Mouse (Mus musculus) neutrophil, adult 5-6 weeks (primary cell): Measurements from ENCODE around the gene Taar4. TPM values are rescaled to one million over a fixed set of nuclear protein-coding genes. Genes with fewer than 3 reads are reported as not detected.

Experiments used
- ATAC-seq: fragments of 151-379, 151-347 bp; 2 replicates; pipeline ENCODE4 v1.8.0; 2017; ENCODE audit warnings: mild to moderate bottlenecking, moderate TSS enrichment; ENCODE audit not compliant: insufficient number of reproducible peaks, poor library complexity, low FRiP score, severe bottlenecking; ENCODE audit errors: extremely low read depth
- total RNA-seq: library from RNA; stranded (forward); fragments of 200-1000 nt; gene quantifications from 2 replicates; pipeline ENCODE4 v1.2.3, GENCODE M21; 2017

Taar4 gene
- total RNA-seq, 1 experiment from 2014 or later, result not detected

- no peak for ATAC-seq
These were observed 33.1 kb downstream of the Taar4 start, which contains the start of gene Taar7a for GRCm38 (mm10) chr10:23993381-23993780. Gene Taar7a (minus strand): TSS chr10:23993481.

- no peak for ATAC-seq
These were observed 39.3 kb downstream of the Taar4 start, which contains the start of gene Taar7b for GRCm38 (mm10) chr10:23999639-24000038. Gene Taar7b (plus strand): TSS chr10:23999939.

DNA sequence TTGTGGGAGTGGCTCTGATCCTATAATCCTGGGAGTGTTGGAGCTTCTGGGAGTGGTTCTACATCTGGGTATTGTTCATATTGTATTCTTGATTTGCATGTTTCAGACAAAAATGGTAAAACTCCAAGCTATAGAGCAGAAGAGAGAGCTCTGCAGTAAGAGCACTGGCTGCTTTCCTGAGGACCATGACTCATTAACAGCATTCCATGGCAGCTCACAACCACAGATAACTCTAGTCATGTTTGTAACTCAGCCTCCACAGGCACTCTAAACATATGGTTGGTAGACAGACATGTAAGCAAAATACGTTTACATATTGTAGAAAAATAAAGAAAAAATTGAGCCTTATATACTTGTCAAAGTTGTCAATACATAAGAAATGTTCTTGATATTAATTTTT lies 46.1 kb downstream of the Taar4 start:
- no peak for ATAC-seq

DNA sequence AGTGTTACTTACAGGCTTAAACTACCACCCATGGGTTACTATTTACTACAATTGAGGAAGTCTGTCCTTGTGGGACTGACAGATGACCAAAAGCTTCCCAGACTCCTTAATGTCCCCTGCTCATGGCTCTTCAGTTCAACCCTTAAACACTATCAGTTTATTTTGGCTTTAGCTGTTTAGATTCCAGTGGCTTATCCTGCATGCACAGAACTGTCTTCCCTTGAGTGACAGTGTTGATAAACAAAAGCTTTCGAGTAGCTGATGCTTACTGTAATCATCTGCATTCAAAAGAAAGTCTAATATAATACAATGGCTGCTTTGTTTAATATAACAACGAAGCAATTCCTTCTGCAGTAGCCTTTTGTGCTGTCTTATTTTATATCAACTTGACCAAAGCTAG lies 46.7 kb downstream of the Taar4 start:
- ATAC-seq, result no peak

DNA sequence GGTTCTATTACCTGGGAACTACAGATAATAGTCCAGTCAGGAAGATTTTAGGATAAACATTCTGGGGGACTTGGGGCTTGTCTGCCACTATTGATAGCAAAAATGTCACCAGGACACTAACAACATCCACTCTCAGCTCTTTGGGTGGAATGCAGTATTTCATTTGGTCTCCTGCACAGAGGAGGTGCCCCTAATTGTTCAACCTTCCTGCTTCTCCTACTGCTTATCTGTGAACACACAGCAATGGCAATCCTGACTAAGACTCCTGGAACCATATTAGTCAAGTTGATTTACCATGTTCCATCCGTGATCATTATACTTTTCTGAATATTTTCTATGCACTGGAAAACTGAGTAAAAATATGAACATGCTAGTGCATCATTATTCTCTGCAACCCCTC lies 47.8 kb downstream of the Taar4 start:
- no peak for ATAC-seq

Other genes with a start within 250 kb of the Taar4 start
- 830 and 867 TPM in 2 replicates for gene Rps12, start 173.2 kb upstream of the Taar4 start, total RNA-seq
- gene Slc18b1, start 163.5 kb upstream of the Taar4 start, total RNA-seq, result not detected in 2 replicates
- 83.7 and 93.7 TPM in 2 replicates for gene Vnn3, start 109.0 kb upstream of the Taar4 start, total RNA-seq
- gene Vnn1, start 65.8 kb upstream of the Taar4 start, total RNA-seq, result 0.86 TPM in 1 of 2 replicates, not detected in the other
- not detected in 2 replicates for gene Taar1, start 40.1 kb upstream of the Taar4 start, total RNA-seq
- 0.61 TPM in 1 of 2 replicates, not detected in the other for gene Taar2, start 21.9 kb upstream of the Taar4 start, total RNA-seq
- not detected in 2 replicates for gene Taar3, start 10.9 kb upstream of the Taar4 start, total RNA-seq
- gene Taar5, start 10.2 kb downstream of the Taar4 start, total RNA-seq, result not detected in 2 replicates
- not detected in 2 replicates for gene Taar6, start 25.2 kb downstream of the Taar4 start, total RNA-seq
- not detected in 2 replicates for gene Taar7a, start 33.0 kb downstream of the Taar4 start, total RNA-seq
- gene Taar7b, start 39.4 kb downstream of the Taar4 start, total RNA-seq, result not detected in 2 replicates
- gene Taar7d, start 66.7 kb downstream of the Taar4 start, total RNA-seq, result not detected in 2 replicates
- gene Taar7e, start 77.1 kb downstream of the Taar4 start, total RNA-seq, result not detected in 2 replicates
- gene Taar7f, start 89.0 kb downstream of the Taar4 start, total RNA-seq, result not detected in 2 replicates
- gene Taar8a, start 116.0 kb downstream of the Taar4 start, total RNA-seq, result not detected in 2 replicates
- gene Taar8b, start 131.8 kb downstream of the Taar4 start, total RNA-seq, result not detected in 2 replicates
- not detected in 2 replicates for gene Taar8c, start 141.4 kb downstream of the Taar4 start, total RNA-seq
- gene Taar9, start 149.0 kb downstream of the Taar4 start, total RNA-seq, result not detected in 2 replicates
- 95.9 and 112 TPM in 2 replicates for gene Stx7, start 188.8 kb downstream of the Taar4 start, total RNA-seq